Mouse (Mus musculus): ENCODE measurements at regions not wholly inside any gene's neighbourhood (a gene's known extent, or its start where the extent isn't known, plus 50 kb on each side); places are given as distances from the start of the nearest gene placed in this dataset.

DNA sequence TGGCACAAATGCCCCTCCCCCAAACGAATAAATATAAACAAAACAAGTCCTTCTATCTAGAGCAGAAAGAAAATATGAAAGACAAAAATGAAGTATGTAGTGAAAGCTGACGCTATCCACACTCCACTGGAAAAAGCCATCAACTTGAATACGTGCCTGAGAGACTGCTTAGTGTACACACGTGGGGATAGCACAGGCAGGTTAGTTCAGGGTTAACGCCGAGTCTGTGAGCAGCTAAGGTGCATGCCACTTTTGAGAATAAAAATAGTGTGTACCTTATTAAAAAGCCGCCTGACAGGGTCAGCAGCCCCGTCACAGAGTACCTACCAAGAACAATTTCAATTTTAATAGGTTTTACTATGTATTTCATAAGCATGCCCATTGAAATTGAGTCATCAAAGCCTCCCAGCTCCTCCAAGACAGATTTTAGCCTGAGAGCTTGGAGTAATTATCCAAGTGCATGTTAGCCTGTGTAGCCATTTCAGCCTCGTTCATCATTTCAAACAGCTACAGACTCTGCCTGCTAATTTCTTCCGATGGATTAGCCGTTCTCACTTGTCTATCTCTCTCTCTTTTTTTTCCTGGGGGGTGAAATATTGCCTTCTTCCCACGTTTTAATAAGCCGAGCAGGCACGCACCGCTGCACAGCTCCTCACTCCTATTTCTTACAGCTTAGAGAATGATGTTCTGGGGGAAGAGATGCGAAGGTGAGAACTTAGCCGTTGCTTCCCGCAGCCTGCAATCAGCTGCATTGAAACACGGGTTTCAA is 59.2 kb upstream of the Rrp15 start:
- Histone ChIP-seq H3K27ac (peak overlapping the region; percentile 21), H3K4me1 (replicated peaks; ENCODE audit: control insufficient read depth, insufficient read depth, low read length) (peaks cover 8% of the 10 kb centered on the region; the same call in 1 of the 2 replicates), H3K27me3 (ENCODE audit: control insufficient read depth, insufficient read depth, low read length) (no peaks in the 10 kb centered on the region), H3K4me3 (replicated peaks; ENCODE audit: low read length) (no peak overlapping the region), H3K9ac (0 out of 2 replicates have a peak overlapping the region, but pooled peaks have one; percentile 16), H3K9me3 (ENCODE audit: control insufficient read depth, low read length) (no peaks in the 10 kb centered on the region), H3K36me3 (replicated peaks; ENCODE audit: control insufficient read depth, insufficient read depth) (no peaks in the 10 kb centered on the region), H3K4me2 (replicated peaks) (peak overlapping the region; percentile 38)
- ATAC-seq (ENCODE audit: low FRiP score) (peak; percentile 46; the same call in 1 of the 2 replicates), DNase-seq (ENCODE audit: low spot score) (peak; percentile 47)
- WGBS: 45% methylated on average over 19 of the region's 19 CpGs

- Histone ChIP-seq H3K27ac (no peak overlapping the region), H3K36me3 (replicated peaks; ENCODE audit: control insufficient read depth, insufficient read depth) (no peaks in the 10 kb centered on the region), H3K9me3 (ENCODE audit: control insufficient read depth, low read length) (no peaks in the 10 kb centered on the region), H3K4me1 (replicated peaks; ENCODE audit: control insufficient read depth, insufficient read depth, low read length) (peaks cover 8% of the 10 kb centered on the region; the same call in 1 of the 2 replicates), H3K9ac (no peak overlapping the region), H3K27me3 (ENCODE audit: control insufficient read depth, insufficient read depth, low read length) (no peaks in the 10 kb centered on the region), H3K4me2 (replicated peaks) (no peak overlapping the region), H3K4me3 (replicated peaks; ENCODE audit: low read length) (no peak overlapping the region)
- DNase-seq (ENCODE audit: low spot score) (no peak), ATAC-seq (ENCODE audit: low FRiP score) (no peak)
- WGBS: 92% methylated on average over 5 of the region's 5 CpGs
These were observed 55.3 kb upstream of the Rrp15 start for GRCm38 (mm10) chr1:186804451-186804850.
